Mouse (Mus musculus) E14TG2a.4 (cell line): Measurements from ENCODE around the gene Adk.

Experiments used
- H3K27me3 ChIP-seq: 2 replicates; pipeline ENCODE4 v1.6.1; 2014; ENCODE audit warnings: low read length, control low read depth; ENCODE audit not compliant: insufficient read depth
- H3K36me3 ChIP-seq: 2 replicates; pipeline ENCODE4 v1.6.1; 2014; ENCODE audit warnings: low read length, control low read depth; ENCODE audit not compliant: insufficient read depth
- H3K4me1 ChIP-seq: replicated peaks from 2 replicates; pipeline ENCODE4 v1.6.1; 2014; ENCODE audit warnings: low read depth, low read length, control low read depth
- H3K4me3 ChIP-seq: replicated peaks from 2 replicates; pipeline ENCODE4 v1.5.1; 2014; ENCODE audit warnings: mild to moderate bottlenecking, low read length
- H3K9me3 ChIP-seq: 2 replicates; pipeline ENCODE4 v1.6.1; 2014; ENCODE audit warnings: low read length, control low read depth
- CTCF ChIP-seq: conservative IDR thresholded peaks from 2 replicates; pipeline ENCODE4 v1.5.1; 2014; ENCODE audit warnings: low read length
- NANOG ChIP-seq: IDR thresholded peaks from 2 replicates; pipeline ENCODE4 v1.6.1; 2014; ENCODE audit warnings: borderline replicate concordance, low read length, mixed read lengths
- POU5F1 ChIP-seq: IDR thresholded peaks from 2 replicates; pipeline ENCODE4 v1.6.1; 2014; ENCODE audit warnings: low read length, borderline replicate concordance

Gene Adk

DNA sequence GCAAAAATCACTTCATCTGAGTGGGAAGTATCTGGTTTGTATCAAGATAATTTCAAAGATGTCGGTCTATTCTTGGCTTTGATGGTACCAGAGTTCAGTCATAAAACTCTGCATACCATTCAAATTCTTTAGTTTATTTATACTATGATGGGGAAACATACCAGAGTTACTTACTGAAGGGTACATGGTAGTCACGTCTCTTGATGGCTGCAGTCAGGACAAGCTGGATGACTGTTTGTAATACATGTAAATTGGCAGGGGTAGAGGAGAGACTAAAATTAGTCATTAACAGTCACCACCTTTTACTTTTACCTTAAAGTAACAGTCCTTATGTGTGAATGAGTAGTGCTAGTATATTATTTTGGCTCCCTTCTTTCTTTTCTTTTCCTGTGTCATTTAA is 125.4 kb downstream of the Adk start:
- Histone ChIP-seq H3K4me1 (no peaks in the 10 kb centered on the region), H3K9me3 (peaks cover 25% of the 10 kb centered on the region), H3K4me3 (no peak overlapping the region), H3K27me3 (no peaks in the 10 kb centered on the region), H3K36me3 (peaks cover 12% of the 10 kb centered on the region)
- TF ChIP-seq NANOG (no peak), POU5F1 (no peak), CTCF (no peak)

DNA sequence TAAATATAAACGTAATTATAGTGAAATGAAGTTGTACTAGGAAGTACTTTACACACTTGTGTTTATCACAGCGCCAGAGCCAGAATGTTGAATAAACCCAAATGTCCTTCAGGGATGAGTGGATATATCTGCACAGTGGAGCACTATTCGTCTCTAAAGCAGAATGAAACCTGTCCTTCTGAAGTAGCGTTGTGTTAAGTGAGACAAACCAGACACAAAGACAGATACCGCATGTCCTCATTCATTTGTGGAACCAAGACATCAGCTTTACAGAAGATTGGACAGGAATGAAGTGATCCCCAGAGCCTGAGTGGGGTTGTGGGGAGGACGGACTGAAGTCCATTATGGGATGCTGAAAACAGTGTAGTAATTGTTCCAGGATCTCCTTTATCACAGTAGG is 126.0 kb downstream of the Adk start:
- TF ChIP-seq POU5F1: no peak
- TF ChIP-seq NANOG: no peak
- TF ChIP-seq CTCF: no peak
- H3K36me3 ChIP-seq: peaks cover 7% of the 10 kb centered on the region; the same call in 1 of the 2 replicates
- no peaks in the 10 kb centered on the region for H3K4me1 ChIP-seq
- H3K4me3 ChIP-seq: no peak overlapping the region
- no peaks in the 10 kb centered on the region for H3K27me3 ChIP-seq
- peaks cover 19% of the 10 kb centered on the region for H3K9me3 ChIP-seq

DNA sequence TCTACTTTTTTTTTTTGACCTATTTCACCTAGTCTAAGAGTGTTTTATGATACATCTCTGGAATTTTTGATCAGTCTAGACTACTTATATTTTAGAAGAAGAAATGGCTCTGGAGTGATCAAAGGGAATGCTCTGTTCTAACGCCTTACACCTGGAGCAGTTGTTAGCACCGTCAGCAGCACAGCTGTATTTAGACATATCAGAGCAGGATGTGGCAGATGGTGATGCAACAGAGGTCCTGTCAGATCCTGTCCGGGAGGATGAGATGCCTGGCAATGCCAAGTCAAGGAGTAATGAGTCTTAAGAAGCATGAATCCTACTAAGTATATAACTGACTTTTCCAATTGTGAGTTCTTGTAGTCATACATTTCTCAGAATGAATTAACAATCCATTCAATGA is 128.7 kb downstream of the Adk start:
- Histone ChIP-seq H3K27me3 (no peaks in the 10 kb centered on the region), H3K4me3 (no peak overlapping the region), H3K36me3 (no peaks in the 10 kb centered on the region; the same call in 1 of the 2 replicates), H3K9me3 (no peaks in the 10 kb centered on the region), H3K4me1 (no peaks in the 10 kb centered on the region)
- TF ChIP-seq CTCF (no peak), NANOG (no peak), POU5F1 (no peak)

DNA sequence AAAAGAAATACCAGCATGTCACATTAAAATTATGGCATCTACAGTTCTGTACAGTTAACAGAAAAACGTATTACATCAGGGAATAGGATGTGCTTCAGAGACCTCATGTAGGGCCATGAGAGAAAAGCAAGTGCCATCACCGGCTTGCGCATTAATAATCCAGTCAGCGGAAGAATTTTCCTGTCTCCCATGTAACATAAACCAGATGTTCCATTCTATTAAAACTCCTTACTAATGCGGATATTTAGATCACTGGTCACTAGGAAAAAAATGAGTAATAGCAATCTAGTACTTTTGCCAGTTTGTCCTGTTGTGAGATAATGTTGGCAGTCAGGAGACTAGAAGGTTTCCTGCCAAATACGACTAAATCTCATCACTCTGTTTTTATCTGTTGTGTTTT is 139.6 kb downstream of the Adk start:
- no peaks in the 10 kb centered on the region for H3K9me3 ChIP-seq
- TF ChIP-seq POU5F1: no peak
- TF ChIP-seq CTCF: no peak
- TF ChIP-seq NANOG: no peak
- H3K4me3 ChIP-seq: no peak overlapping the region
- no peaks in the 10 kb centered on the region for H3K27me3 ChIP-seq
- no peaks in the 10 kb centered on the region for H3K36me3 ChIP-seq
- no peaks in the 10 kb centered on the region for H3K4me1 ChIP-seq

- Histone ChIP-seq H3K4me3 (no peak overlapping the region), H3K27me3 (no peaks in the 10 kb centered on the region), H3K9me3 (no peaks in the 10 kb centered on the region), H3K36me3 (no peaks in the 10 kb centered on the region), H3K4me1 (no peaks in the 10 kb centered on the region)
- TF ChIP-seq CTCF (no peak), POU5F1 (no peak), NANOG (no peak)
Measured at GRCm38 (mm10) chr14:21192749-21193148, 140.4 kb downstream of the Adk start.

- Histone ChIP-seq H3K4me3 (no peak overlapping the region), H3K4me1 (no peaks in the 10 kb centered on the region), H3K9me3 (no peaks in the 10 kb centered on the region), H3K27me3 (no peaks in the 10 kb centered on the region), H3K36me3 (no peaks in the 10 kb centered on the region)
- TF ChIP-seq NANOG (no peak), POU5F1 (no peak), CTCF (no peak)
Measured at GRCm38 (mm10) chr14:21194336-21194735, 142.0 kb downstream of the Adk start.

DNA sequence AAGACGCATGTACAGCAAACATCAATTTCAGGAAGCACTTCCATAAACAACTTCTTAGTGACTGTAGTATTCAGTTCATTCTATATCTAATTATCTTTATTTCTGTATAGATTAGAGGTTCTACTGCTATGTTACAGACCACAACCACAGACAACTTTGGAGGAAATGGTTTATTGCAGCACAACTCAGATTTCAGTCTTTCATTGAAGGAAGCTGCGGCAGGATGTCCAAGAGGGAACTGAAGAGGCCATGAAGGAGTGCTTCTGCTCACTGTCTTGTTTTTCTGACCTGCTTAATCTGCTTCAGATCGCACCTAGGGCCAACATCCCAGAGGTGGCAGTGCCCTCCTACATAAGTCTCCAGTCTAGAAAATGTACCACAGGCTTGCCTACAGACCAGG is 148.5 kb downstream of the Adk start:
- no peak overlapping the region for H3K4me3 ChIP-seq
- H3K9me3 ChIP-seq: no peaks in the 10 kb centered on the region
- no peaks in the 10 kb centered on the region for H3K27me3 ChIP-seq
- H3K36me3 ChIP-seq: no peaks in the 10 kb centered on the region
- no peak for TF ChIP-seq POU5F1
- H3K4me1 ChIP-seq: no peaks in the 10 kb centered on the region

DNA sequence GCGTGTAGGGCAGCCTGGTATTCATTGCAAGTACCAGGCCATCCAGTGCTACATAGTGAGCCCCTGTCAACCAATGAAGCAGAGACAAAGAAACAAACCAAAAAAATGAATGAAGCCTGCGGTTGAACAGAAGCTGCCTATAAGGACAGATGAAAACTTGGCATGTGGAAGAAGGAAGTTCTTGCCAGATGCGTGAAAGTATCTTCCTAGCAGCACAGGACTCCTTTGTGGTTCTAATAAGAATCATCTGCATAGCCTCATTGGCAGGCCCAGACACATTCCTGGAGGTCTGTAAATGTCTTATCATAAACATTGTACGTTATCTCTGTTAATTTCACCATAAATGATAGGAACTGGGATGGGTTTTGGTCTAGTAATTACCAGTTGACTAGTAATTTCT is 154.1 kb downstream of the Adk start:
- H3K4me3 ChIP-seq: no peak overlapping the region
- TF ChIP-seq CTCF (no peak), POU5F1 (no peak), NANOG (no peak)
- no peaks in the 10 kb centered on the region for H3K36me3 ChIP-seq
- H3K27me3 ChIP-seq: no peaks in the 10 kb centered on the region
- H3K4me1 ChIP-seq: no peaks in the 10 kb centered on the region
- H3K9me3 ChIP-seq: no peaks in the 10 kb centered on the region

DNA sequence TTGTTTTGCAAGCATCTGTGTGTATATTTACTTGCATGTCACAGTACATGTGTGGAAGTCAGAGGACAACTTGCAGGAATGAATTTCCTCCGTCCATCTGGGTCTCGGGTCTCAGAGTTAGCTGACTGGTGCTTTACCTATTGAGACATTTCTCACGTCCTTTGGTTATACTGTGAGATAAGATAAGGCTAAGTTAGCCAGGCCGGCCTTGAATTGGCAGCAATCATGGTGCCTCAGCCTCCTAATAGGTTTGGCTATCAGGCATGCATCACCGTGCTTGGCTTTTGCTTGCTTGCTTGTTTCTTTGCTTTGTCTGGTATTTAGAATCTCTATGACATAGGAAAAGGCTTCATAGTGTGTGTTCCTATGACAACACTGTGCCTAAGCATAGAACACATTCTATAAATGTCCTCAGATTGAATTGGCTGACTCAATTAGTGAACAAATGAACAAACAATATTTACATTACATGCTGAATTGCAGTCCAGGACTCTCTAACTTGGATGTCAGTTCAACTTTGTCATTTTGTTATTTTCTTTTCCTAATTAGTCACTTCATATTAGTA is 169.3 kb downstream of the Adk start:
- H3K9me3 ChIP-seq: no peaks in the 10 kb centered on the region
- no peak overlapping the region for H3K4me3 ChIP-seq
- TF ChIP-seq POU5F1: no peak
- TF ChIP-seq CTCF: no peak
- TF ChIP-seq NANOG: no peak
- H3K36me3 ChIP-seq: no peaks in the 10 kb centered on the region
- H3K27me3 ChIP-seq: no peaks in the 10 kb centered on the region
- H3K4me1 ChIP-seq: no peaks in the 10 kb centered on the region
